Mouse (Mus musculus): ENCODE measurements around the gene Atg9b.

- TF ChIP-seq POLR2A (IDR thresholded peaks at IDR 0.05; ENCODE audit: low read depth, low read length) (no peak), CTCF (IDR thresholded peaks at IDR 0.05; ENCODE audit: borderline replicate concordance, insufficient read depth, low read length) (no peak)
These were observed 25.5 kb downstream of the Atg9b start for GRCm38 (mm10) chr5:24366426-24366825.

Data from embryonic fibroblast, embryonic 13.5 days (primary cell).